Mouse (Mus musculus): ENCODE results near the gene Mcee. TPM values are rescaled to one million over a fixed set of nuclear protein-coding genes. Genes with fewer than 3 reads are reported as not detected.

Gene Mcee
- 100 to 1,000 TPM in 1 of 2 experiments, 10 to 100 TPM in 1; 97.0 to 111 TPM for total RNA-seq (2021)
- long read RNA-seq, experiment 1, transcript Mcee-204 (2 exons, 391 nt) = minor isoform, 20 of 193 reads
- long read RNA-seq, experiment 1, transcript Mcee-203 (3 exons, 532 nt) = minor isoform, 15 of 193 reads
- long read RNA-seq, experiment 1, transcript Mcee-201 (3 exons, 828 nt) = major isoform, 36 of 193 reads
- long read RNA-seq, experiment 1, partial matches to known transcripts = 117 of 193 reads
- long read RNA-seq, experiment 1, other reads (novel, unspliced or antisense) = 5 of 193 reads
- long read RNA-seq, experiment 2, transcript Mcee-201 (3 exons, 828 nt) = major isoform, 38 of 179 reads
- long read RNA-seq, experiment 2, transcript Mcee-204 (2 exons, 391 nt) = minor isoform, 11 of 179 reads
- long read RNA-seq, experiment 2, transcript Mcee-203 (3 exons, 532 nt) = minor isoform, 10 of 179 reads
- long read RNA-seq, experiment 2, partial matches to known transcripts = 117 of 179 reads
- long read RNA-seq, experiment 2, other reads (novel, unspliced or antisense) = 3 of 179 reads

DNA sequence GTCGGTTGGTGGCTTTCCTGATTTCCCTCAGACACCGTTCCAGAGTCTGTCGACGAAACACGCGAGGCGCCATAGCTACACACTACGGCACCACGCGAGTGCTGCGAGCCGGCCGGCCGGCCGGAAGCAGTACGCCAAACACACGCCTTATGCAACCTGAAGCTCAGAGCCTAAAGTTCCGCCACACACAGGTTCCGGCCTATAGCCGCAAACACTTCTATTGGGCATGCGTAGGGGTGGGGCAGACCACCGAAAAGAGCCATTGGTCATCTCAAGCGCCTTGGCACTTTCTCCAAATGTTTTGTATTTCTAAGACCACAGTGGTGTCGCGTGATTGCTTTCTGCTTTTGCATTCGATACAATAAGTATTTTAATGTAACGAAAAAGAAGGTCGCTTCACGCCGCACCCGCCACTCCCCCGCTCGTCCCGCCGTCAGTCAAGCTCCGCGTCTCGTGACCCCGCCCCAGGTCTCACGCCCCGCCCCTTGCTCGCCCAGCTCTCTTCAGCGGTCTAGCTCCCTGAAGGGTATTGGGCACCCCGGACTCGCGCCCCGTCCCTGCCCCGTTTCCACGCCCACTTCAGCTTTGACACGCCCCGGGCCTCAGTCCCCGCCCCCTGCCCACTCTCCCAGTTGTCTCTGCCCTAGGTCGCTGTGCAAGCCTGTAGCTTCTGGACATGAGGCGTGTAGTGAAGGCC is at the start of gene Mcee, which contains the start of gene Mphosph10:
TSS of gene Mcee (plus strand) at position 486 of the 697 bp plus-strand sequence.
TSS of gene Mphosph10 (minus strand) at position 147 of the 697 bp plus-strand sequence.
- DNase-seq (ENCODE audit: low spot score) = peak; percentile 99

DNA sequence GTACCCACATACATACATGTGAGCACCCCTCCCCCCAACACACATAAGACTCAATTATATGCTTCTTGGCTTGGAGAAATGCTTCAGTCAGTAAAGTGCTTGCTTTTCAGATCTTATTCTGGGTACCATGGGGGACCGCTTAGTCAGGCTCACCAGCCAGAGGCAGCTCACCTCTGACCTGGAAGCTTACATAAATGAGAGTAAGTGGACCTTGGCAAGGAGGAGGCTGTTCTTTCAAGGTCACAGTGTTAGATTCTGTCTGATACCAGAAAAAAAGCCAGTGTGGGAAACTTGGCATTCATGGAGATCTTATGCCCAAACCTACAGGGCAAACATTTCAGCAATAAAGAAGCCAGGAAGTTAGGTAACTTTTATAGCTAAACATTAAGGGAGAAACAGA is 44.6 kb upstream of the Mcee start:
- DNase-seq (ENCODE audit: low spot score) = no peak

DNA sequence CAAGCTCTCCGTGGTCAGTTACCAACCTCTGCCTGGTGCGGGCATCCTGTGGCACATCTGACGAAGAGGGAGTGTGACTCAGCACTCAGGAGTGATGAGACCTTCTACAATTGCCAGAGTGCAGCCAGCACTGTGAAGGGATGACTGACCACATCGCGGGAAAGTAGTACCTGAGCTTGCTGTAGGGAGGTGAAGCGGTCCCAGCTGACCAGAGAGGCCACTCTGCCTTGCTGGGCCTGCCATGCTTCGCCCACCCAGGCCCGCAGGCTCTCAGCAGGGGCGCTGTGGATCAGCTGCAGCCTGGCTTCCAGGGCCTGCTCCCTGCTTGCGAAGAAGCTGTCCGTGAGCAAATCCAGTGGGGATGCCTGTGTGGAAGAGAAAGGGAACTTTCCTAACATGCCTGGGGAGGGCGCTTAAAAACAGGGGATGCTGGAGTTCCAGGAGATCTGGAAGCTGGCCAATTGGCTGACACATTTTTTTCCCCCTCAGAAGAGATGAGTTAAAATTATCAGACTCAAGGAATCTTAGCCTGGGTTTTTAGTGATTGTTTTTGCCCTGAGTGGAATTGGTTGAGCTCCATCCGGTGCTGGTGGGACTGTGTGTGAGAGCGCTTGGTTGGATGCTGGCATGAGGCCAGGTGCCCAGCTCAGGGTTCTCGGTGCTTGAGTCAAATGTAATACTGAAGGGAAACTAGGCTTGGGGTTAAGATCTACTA is 43.1 kb upstream of the Mcee start:
- no peak for DNase-seq (ENCODE audit: low spot score)

DNA sequence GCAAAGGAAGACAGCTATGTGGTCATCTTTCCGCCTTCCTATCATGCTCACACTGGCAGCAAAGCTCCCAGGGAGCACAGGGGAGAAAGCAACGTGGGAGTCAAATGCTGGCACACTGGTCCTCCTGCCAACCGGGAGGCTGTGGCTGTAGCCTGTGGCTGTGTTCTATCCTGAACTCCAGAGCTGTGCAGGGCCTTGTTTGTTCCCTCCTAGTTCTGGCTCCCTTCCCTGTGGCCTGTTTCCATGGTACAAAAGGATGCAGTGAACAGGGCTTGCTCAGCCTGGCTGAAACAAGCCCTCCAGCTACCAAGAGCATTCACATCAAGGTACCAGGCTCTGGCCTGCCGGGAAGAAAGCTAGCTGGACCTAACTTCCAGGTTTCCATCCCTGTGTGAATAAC is 41.3 kb upstream of the Mcee start:
- no peak for DNase-seq (ENCODE audit: low spot score)

DNA sequence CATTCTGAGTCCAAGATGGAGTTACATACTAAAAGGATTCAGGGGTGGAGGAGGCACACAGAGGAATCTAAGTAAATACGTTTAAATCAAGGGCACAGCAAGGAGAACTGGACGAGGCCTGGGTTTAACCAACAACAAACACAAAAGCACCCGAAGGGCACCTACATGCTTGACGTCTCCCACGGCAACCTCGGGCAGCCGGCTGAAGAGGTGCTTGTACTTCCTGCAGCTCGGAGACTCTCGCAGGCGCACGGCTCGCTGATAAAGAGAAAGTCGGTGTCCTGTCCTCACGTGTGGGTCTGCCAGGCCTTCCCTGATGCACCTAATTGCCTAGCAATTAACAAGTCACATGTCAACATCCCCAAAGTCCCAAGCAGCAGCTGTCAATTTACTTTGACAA is 38.2 kb upstream of the Mcee start:
- DNase-seq (ENCODE audit: low spot score) = no peak

DNA sequence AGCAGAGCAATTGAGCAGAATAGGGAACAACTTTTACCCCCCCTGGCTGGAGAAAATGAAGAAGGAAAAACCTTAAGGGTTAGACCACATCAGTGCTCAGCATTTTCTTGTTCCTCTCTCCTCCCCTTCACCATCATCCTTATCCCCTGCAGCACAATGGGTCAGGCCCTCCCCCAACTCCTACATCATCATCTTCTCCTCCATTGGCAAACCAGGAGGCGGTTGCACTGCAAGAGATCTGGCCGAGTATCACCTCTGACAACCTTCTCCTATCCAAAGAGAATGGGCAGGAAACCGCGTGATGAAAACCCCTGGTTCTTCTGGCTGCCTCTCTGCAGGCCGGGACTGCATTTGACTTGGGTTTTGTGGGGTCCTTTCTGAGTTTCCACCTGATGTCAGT is 35.7 kb upstream of the Mcee start:
- DNase-seq (ENCODE audit: low spot score) = no peak

DNA sequence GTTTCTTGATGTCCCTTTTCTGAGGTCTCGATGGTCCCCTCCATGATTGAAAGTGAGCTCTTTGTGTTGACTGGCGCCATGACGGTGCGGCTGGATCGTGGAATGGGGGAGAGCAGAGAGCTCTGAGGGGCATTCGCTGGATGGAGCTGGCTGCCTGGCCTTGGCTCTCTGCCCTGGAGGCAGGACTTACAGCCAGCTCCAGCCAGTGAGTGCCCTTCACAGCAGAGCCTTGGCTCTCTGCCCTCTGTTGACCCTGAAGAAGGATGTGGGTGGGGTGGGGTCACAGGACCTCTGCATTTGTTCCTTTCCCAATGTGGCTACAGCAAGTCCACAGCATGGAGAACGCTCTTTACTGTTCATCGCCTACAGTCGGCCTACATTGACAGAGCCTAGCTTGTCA is 35.0 kb upstream of the Mcee start:
- DNase-seq (ENCODE audit: low spot score) = no peak

DNA sequence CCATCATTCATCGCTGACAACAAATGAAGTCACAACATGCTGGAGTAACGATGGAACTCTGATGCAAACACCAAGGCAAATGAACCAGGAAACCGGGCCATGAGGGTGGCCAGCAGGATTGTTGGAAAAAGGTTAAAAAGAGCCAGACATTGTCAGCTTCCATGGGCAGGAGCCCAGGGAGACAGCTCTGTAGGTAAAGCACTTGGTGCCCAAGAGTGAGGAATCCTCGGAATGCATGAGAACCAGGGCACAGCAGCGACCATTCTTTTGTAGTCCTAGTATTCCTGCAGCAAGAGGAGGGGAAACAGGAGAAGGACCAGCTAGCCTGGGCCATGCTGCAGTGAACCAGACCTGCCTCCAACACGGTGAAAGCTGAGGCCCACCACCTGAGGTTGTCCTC is 33.7 kb upstream of the Mcee start:
- DNase-seq (ENCODE audit: low spot score) = no peak

DNA sequence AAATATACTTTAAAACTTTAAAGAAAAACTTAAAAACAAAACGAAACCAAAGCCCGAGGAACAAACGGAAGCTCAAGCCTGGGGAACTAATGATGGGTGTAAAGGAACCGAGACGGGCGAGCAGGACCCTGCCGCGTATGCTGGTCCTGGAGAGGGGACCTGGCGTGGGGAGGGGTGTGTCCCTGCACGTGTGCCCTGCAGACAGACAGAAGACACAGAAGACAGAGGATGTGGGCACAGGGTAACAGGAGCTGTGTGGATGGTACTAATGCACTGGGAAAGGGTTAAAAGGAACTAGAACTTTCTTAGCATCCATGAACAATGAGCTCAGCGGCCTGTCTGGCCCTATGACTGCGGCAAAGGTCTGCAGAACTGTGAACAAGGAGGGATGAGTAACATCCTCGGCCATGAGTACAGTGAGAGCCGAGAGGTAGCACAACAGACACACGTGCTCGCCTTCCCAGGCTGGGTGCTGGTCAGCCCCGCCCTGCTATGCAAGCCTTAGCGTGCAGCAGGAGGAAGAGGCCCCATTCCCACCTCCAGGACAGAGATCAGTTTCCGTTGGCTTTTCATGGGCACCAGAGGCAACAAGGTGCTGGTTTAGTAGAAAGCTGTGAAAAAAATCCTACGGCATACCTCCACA is 32.3 kb upstream of the Mcee start:
- DNase-seq (ENCODE audit: low spot score) = no peak

DNA sequence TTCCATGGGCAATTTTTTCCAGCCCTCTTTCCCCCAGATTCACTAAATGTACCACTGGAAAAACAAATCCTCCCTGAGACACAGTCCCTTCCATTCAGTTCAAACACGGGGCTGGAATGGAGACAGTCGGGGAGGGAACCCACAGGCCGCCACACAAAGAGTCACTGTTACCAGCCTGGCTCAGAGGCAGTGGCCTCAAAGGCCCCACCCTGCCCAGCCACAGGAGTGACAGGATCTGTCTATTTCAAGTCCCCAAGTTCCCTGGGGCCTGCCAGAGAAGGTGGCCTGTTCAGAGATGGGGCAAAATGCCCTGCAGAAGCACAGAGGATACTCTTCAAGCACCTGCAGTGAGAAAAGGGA is 31.8 kb upstream of the Mcee start:
- DNase-seq (ENCODE audit: low spot score) = no peak

DNA sequence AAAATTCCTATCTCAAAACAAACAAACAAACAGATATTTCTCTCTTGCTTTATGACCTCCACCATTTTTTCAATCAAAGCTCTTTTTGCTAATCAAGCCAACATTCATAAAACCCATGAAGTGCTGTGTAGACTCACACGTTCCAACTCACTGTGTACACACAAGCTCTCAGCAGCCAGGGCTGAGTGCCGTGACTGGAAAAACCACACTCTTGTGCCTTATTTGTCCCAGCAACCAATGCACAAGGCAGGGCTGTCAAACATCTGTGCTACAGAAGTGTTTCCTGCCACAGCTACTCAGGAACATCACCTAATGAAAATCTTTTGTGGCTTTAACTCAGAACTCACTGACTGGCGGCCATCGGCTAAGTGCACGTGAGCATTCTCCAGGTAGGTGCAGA is 26.5 kb upstream of the Mcee start:
- no peak for DNase-seq (ENCODE audit: low spot score)

DNA sequence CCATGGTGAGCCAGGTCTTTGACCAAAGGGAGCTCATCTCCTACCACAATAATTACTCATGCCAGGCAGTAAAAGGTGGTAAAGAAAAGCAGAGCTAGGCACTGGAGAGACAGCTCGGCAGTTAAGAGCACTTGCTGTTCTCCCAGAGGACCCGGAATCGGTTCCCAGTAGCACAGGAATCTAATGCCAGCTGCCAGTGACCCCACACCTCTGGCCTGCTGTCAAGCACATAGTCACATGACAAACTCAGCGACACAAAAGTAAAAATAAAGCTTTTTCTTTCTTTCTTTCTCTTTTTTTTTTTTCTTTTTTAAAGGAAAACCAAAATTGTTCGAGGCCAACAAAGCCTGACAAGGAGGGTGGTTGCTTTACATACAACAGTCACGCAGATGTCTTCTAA is 22.6 kb upstream of the Mcee start:
- no peak for DNase-seq (ENCODE audit: low spot score)

DNA sequence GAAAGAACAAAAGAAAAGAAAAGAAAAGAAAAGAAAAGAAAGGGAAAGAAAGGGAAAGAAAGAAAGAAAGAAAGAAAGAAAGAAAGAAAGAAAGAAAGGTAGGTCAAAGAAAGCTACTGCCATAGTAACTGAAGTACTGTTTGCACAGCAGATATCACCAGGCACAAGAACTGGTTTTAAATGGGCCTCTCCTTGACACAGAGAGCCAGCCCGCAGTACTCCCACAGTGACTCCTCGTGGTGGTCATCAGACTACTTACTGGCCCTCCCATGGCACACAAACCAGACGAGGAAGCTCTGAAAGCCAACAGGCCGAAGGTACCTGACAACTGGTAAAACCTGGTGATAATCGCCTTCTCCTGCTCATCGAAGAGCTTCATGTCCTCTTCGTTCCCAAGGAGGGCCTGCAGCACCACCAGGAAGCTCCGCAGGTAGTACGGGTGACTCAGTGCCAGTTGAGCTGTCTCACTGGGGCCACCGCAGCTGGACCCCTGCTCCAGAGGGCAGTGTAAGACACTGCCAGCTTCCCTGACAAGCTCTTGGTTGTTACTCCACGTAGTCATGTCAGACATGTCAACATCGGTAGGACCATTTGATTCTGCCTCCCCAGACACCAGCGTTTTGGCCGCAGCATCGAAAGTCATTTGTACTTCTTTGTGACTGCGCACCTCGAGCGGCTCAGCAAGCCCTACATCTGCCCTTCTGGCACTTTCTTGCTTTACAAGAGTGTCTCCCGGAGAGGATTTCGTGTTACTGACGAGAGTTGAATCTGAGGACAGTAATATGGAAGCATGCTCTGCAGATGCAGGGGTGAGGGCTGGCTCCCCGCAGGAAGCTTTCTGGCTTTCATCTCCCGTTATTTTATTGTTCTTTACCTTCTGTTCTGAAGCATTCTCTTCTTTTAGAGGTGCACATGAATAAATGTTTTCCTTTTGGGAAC is 20.2 kb upstream of the Mcee start:
- no peak for DNase-seq (ENCODE audit: low spot score)

DNA sequence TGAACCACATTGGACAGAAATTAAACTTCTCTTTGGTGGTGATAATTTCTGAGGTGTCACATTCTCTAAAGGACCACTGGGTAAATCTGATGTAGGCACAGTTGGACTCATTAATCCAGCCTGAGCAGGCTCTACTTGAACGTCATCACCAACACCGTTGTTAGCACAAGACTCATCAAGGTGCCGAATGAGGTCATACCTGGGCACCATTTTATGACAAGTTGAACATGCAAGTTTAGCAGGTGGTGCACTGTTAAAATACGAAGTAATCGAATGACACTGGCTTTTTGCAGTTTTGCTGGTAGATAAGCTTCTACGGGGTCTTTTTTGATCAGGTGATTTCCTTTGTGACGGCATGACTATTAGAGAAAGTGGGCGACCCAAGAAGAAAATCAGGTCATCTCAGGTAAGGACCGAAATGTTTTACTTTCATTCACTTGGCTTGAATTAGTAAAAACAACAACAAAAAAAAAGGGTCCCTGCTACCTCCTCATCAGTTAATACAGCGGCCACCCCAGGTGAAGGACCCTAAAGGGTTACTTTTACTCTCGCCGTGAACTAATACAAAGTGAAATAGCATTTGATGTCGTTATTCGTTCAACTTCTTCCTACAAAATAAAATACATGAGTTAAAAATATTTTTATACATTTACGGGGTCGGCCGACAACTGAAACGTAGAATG is 19.1 kb upstream of the Mcee start:
- no peak for DNase-seq (ENCODE audit: low spot score)

DNA sequence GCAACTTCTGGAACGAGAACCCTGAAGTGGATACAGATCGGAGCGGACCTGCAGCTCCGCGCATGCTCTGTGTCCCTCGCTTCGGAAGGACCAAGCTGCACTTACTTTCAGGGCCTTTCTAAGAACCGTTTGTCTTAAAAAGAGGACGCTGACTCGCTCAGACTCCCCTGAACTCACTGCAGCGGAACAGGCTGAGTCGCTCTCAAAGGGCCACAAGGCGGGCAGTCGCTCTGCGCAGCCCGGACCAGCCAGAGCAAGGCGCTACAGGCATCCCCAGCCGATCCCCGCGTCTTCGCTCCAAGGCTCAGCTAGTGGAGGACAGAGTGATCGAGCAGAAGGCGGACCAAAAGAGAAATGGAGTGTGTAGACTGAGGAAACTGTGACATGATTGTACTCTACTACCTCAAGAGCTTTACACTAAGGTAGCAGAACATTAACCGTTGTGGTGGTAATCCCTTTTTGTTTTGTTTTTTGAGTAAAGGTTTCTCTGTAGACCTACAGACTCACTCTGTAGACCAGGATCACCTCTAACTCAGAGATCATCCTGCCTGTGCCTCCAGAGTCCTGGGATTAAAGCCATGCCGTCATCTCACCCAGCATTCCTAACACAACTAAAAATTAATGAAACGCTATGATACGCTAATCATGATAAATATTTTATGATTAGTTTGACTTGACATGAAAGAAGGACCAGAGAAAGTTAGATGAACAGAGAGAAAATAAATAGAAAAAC is 18.4 kb upstream of the Mcee start, which contains the start of gene Fan1:
TSS of gene Fan1 (minus strand) at position 266 of the 733 bp plus-strand sequence.
- DNase-seq (ENCODE audit: low spot score) = peak; percentile 87

DNA sequence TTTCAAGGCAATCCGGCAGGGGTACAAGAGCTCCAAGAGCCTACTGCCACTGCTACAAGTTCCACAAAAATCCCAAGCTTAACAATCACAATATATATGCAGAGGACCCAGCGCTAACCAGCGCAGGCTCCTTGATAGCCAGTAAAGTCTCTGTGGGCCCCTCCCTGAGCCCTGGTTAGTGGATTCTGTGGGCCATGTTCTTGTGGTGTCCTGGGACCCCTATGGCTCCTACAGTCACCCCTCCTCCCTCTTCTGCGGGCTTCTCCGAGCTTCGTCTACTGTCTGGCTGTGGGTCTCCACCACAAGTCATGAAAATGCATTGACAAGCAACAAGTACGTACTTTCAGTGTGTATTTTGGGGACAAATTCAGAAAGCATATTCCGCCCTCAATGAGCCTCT is 928 bp upstream of the Mcee start:
- DNase-seq (ENCODE audit: low spot score) = no peak

DNA sequence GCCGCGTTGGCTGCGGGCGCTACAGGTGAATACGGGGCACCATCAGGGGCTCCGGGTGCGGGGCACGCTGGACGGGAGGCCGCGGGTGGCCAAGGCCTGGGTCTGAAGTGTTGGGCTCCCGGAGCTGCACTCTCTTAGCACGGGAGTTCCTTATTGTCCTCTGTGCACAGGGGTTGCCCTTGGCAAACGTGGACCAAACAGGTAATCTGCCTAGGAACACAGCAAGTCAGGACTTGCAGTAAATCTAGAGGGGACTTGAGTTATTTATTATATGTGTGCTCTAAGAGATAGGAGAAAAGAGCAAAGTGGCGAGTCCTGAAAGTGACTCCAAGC is 378 bp downstream of the Mcee start:
- no peak for DNase-seq (ENCODE audit: low spot score)

DNA sequence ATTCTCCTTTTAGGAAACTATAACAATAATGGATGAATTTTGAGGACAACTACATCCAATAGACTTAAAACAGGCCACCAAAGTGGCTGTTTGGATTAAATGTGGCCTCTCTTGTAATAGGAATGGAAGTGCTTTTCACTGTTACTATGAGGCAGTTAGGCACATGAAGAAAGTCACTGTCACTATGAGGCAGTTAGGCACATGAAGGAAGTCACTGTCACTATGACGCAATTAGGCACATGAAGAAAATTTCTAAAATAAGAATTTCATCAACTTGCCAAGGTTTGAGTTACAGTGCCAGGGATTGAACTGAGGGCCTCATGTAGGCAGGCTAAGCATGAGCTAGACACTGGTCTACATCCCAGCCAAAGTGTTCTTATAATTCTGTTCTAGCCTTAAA is 8.3 kb downstream of the Mcee start:
- no peak for DNase-seq (ENCODE audit: low spot score)

DNA sequence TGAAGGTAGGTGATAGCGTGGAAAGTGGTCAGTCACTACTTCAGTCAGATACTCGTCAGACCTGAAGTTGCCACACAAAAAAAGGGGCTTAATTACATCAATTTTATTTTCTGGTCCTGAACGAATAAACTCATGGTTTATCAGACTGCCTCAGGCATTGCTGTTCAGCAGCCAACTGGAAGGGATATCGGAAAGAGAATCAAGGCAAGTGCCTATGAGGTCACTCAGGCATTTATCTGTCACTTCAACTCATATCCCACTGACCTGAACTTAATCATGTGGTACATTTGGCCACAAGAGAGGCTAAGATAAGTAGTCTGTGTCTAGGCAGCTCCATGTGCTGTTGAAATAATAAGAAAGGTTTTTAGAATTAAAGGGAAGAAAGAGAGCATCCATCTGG is 10.0 kb downstream of the Mcee start:
- DNase-seq (ENCODE audit: low spot score) = no peak

Data from gastrocnemius, adult 18-20 months (tissue).